Mouse (Mus musculus): ENCODE data around the gene Akr1c20. TPM values are rescaled to one million over a fixed set of nuclear protein-coding genes. Genes with fewer than 3 reads are reported as not detected.

Gene Akr1c20
- polyA plus RNA-seq, 2 experiments = not detected

GRCm38 (mm10) chr13:4467896-4468295, 55.2 kb downstream of the Akr1c20 start:
- Histone ChIP-seq H3K4me2 (replicated peaks; ENCODE audit: low read depth, low read length, severe bottlenecking) (no peak overlapping the region), H3K27ac (replicated peaks; ENCODE audit: low read depth, low read length) (no peak overlapping the region), H3K4me3 (replicated peaks; ENCODE audit: low read length) (no peak overlapping the region), H3K9ac (ENCODE audit: low read depth, low read length, severe bottlenecking) (no peak overlapping the region), H3K4me1 (ENCODE audit: control insufficient read depth, insufficient read depth, low read length) (no peaks in the 10 kb centered on the region), H3K9me3 (ENCODE audit: control insufficient read depth, low read length) (no peaks in the 10 kb centered on the region), H3K36me3 (ENCODE audit: control insufficient read depth, insufficient read depth, low read length) (no peaks in the 10 kb centered on the region), H3K27me3 (ENCODE audit: control insufficient read depth, insufficient read depth, low read length) (no peaks in the 10 kb centered on the region)
- WGBS = 56% methylated on average over 1 of the region's 1 CpGs
- no peak for ATAC-seq (ENCODE audit: low FRiP score, low read depth)
- TF ChIP-seq POLR2A (IDR thresholded peaks at IDR 0.05; ENCODE audit: borderline replicate concordance, extremely low read depth, insufficient read depth, insufficient read length) = no peak
- DNase-seq (ENCODE audit: low spot score) = no peak

DNA sequence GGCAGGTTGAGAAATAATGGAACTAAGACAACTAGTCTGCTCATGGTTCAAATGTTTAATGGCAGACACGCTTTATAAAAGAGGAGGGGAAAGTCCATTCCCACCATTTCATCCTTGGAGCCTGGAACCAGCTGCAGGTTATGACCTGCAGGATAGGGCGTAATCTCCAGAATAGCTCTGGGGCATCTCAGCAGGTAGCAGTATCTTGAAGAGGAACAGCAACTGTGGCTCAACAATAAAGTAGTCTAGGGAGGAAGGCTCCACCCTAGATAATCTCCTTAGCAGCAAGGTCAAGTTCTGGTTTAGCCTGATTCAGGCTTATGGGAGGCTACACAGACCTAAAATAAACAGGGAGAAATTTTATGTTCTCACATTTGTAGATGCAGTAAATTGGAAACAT, 57.5 kb downstream of the Akr1c20 start:
- 84% methylated on average over 2 of the region's 2 CpGs for WGBS

More for the DNA sequence above, 57.5 kb downstream of the Akr1c20 start:
- H3K27me3 ChIP-seq (ENCODE audit: control insufficient read depth, insufficient read depth, low read length) = no peaks in the 10 kb centered on the region
- no peak for TF ChIP-seq POLR2A (IDR thresholded peaks at IDR 0.05; ENCODE audit: borderline replicate concordance, extremely low read depth, insufficient read depth, insufficient read length)
- no peaks in the 10 kb centered on the region for H3K36me3 ChIP-seq (ENCODE audit: control insufficient read depth, insufficient read depth, low read length)
- H3K4me2 ChIP-seq (replicated peaks; ENCODE audit: low read depth, low read length, severe bottlenecking) = no peak overlapping the region
- ATAC-seq (ENCODE audit: low FRiP score, low read depth) (no peak), DNase-seq (ENCODE audit: low spot score) (no peak)
- H3K4me3 ChIP-seq (replicated peaks; ENCODE audit: low read length) = no peak overlapping the region
- no peaks in the 10 kb centered on the region for H3K9me3 ChIP-seq (ENCODE audit: control insufficient read depth, low read length)
- no peaks in the 10 kb centered on the region for H3K4me1 ChIP-seq (ENCODE audit: control insufficient read depth, insufficient read depth, low read length)
- H3K9ac ChIP-seq (ENCODE audit: low read depth, low read length, severe bottlenecking) = no peak overlapping the region
- no peak overlapping the region for H3K27ac ChIP-seq (replicated peaks; ENCODE audit: low read depth, low read length)

Other genes starting within 250 kb of the Akr1c20 start
- 0.06 TPM in 1 of 2 replicates, not detected in the other for gene Akr1c12, start 243.9 kb downstream of the Akr1c20 start, polyA plus RNA-seq (2012; rRNA removed)
- gene Akr1c12, start 243.9 kb downstream of the Akr1c20 start, polyA plus RNA-seq (2014; fragmentation: Nextera tagmentation; extraction: Ambion mirVana) = not detected in 2 replicates
- not detected in 2 replicates for gene Akr1c6, start 89.0 kb downstream of the Akr1c20 start, polyA plus RNA-seq (2012; rRNA removed)
- not detected in 2 replicates for gene Akr1c6, start 89.0 kb downstream of the Akr1c20 start, polyA plus RNA-seq (2014; fragmentation: Nextera tagmentation; extraction: Ambion mirVana)
- gene Akr1c21, start 50.7 kb upstream of the Akr1c20 start, polyA plus RNA-seq (2012; rRNA removed) = not detected in 2 replicates
- gene Akr1c21, start 50.7 kb upstream of the Akr1c20 start, polyA plus RNA-seq (2014; fragmentation: Nextera tagmentation; extraction: Ambion mirVana) = not detected in 2 replicates
- 16.0 and 33.3 TPM in 2 replicates for gene Akr1e1, start 85.8 kb upstream of the Akr1c20 start, polyA plus RNA-seq (2012; rRNA removed)
- 32.3 and 34.3 TPM in 2 replicates for gene Akr1e1, start 85.8 kb upstream of the Akr1c20 start, polyA plus RNA-seq (2014; fragmentation: Nextera tagmentation; extraction: Ambion mirVana)